Mouse (Mus musculus): ENCODE results near the gene 3425401B19Rik. TPM values are rescaled to one million over a fixed set of nuclear protein-coding genes. Genes with fewer than 3 reads are reported as not detected.
A peak's percentile ranks its signal among the peaks of the same experiment; 100 is the strongest.

Gene 3425401B19Rik
- total RNA-seq, 2 experiments from 2014 or later, result not detected

GRCm38 (mm10) chr14:32673178-32673577 lies 11.9 kb downstream of the 3425401B19Rik start:
- no peak for ATAC-seq (replicated peaks; ENCODE audit: poor library complexity, severe bottlenecking)

- ATAC-seq (replicated peaks; ENCODE audit: poor library complexity, severe bottlenecking), result no peak
Observed at GRCm38 (mm10) chr14:32663099-32663498, 22.0 kb downstream of the 3425401B19Rik start.

GRCm38 (mm10) chr14:32659781-32660180 lies 25.3 kb downstream of the 3425401B19Rik start:
- no peak for ATAC-seq (replicated peaks; ENCODE audit: poor library complexity, severe bottlenecking)

GRCm38 (mm10) chr14:32638485-32638884 lies 46.6 kb downstream of the 3425401B19Rik start:
- peak; percentile 86 for ATAC-seq (replicated peaks; ENCODE audit: poor library complexity, severe bottlenecking)

GRCm38 (mm10) chr14:32634015-32634682 lies 50.9 kb downstream of the 3425401B19Rik start:
- no peak for ATAC-seq (replicated peaks; ENCODE audit: poor library complexity, severe bottlenecking)

GRCm38 (mm10) chr14:32632908-32633600 lies 52.0 kb downstream of the 3425401B19Rik start:
- no peak for ATAC-seq (replicated peaks; ENCODE audit: poor library complexity, severe bottlenecking)

GRCm38 (mm10) chr14:32628584-32628983 lies 56.5 kb downstream of the 3425401B19Rik start:
- ATAC-seq (replicated peaks; ENCODE audit: poor library complexity, severe bottlenecking), result peak; percentile 67

GRCm38 (mm10) chr14:32627271-32627670 lies 57.8 kb downstream of the 3425401B19Rik start:
- ATAC-seq (replicated peaks; ENCODE audit: poor library complexity, severe bottlenecking), result no peak

- ATAC-seq (replicated peaks; ENCODE audit: poor library complexity, severe bottlenecking), result no peak
Observed at GRCm38 (mm10) chr14:32624811-32625210, 60.3 kb downstream of the 3425401B19Rik start.

- ATAC-seq (replicated peaks; ENCODE audit: poor library complexity, severe bottlenecking), result peak; percentile 89
Observed at GRCm38 (mm10) chr14:32624245-32624644, 60.8 kb downstream of the 3425401B19Rik start.

- ATAC-seq (replicated peaks; ENCODE audit: poor library complexity, severe bottlenecking), result no peak
Observed at GRCm38 (mm10) chr14:32617253-32617652, 67.8 kb downstream of the 3425401B19Rik start.

GRCm38 (mm10) chr14:32609392-32609791 lies 75.7 kb downstream of the 3425401B19Rik start:
- peak; percentile 68 for ATAC-seq (replicated peaks; ENCODE audit: poor library complexity, severe bottlenecking)

Other genes with a start within 250 kb of the 3425401B19Rik start
- not detected in 2 replicates for gene Slc18a3, start 220.4 kb downstream of the 3425401B19Rik start, total RNA-seq (2014; fragmentation: Nextera tagmentation)
- gene Slc18a3, start 220.4 kb downstream of the 3425401B19Rik start, total RNA-seq (2017), result not detected in 2 replicates
- gene Chat, start 219.3 kb downstream of the 3425401B19Rik start, total RNA-seq (2014; fragmentation: Nextera tagmentation), result not detected in 2 replicates
- not detected in 2 replicates for gene Chat, start 219.3 kb downstream of the 3425401B19Rik start, total RNA-seq (2017)
- gene Ercc6, start 171.8 kb downstream of the 3425401B19Rik start, total RNA-seq (2014; fragmentation: Nextera tagmentation), result 26.8 TPM in 2 replicates
- 28.2 and 29.3 TPM in 2 replicates for gene Ercc6, start 171.8 kb downstream of the 3425401B19Rik start, total RNA-seq (2017)
- gene Prrxl1, start 85.9 kb downstream of the 3425401B19Rik start, total RNA-seq (2014; fragmentation: Nextera tagmentation), result not detected in 2 replicates
- not detected in 2 replicates for gene Prrxl1, start 85.9 kb downstream of the 3425401B19Rik start, total RNA-seq (2017)
- gene Tmem273, start 100.7 kb upstream of the 3425401B19Rik start, total RNA-seq (2014; fragmentation: Nextera tagmentation), result 5.9 and 9.9 TPM in 2 replicates
- gene Tmem273, start 100.7 kb upstream of the 3425401B19Rik start, total RNA-seq (2017), result 13.4 and 15.6 TPM in 2 replicates
- not detected in 2 replicates for gene Fam170b, start 148.7 kb upstream of the 3425401B19Rik start, total RNA-seq (2014; fragmentation: Nextera tagmentation)
- not detected in 2 replicates for gene Fam170b, start 148.7 kb upstream of the 3425401B19Rik start, total RNA-seq (2017)
- gene Vstm4, start 171.5 kb upstream of the 3425401B19Rik start, total RNA-seq (2014; fragmentation: Nextera tagmentation), result not detected in 2 replicates
- gene Vstm4, start 171.5 kb upstream of the 3425401B19Rik start, total RNA-seq (2017), result not detected in 2 replicates